26 mouse cellular contexts compared by ENCODE assay signal in genomic region chr4:120212080-120212479, GRCm38 (mm10). TPM values are rescaled to one million over a fixed set of nuclear protein-coding genes. Genes with fewer than 3 reads are reported as not detected.
DNase-seq lines count a peak whose midpoint lies in the region; ATAC-seq and TF ChIP-seq lines count a peak whose summit lies in the region.
"Had no signal": no experiment of that assay in that cellular context is flagged by ENCODE, and none has a peak within 500 bp of the region (broad histone marks: within the 10 kb centered on the region; RNA-seq: fewer than 3 reads in every experiment).

No protein-coding gene starts in this region.

- no peak overlapping the region for H3K4me2 ChIP-seq in lung, embryonic 16.5 days (ENCODE audit: low read depth, low read length)
- no peak overlapping the region for H3K4me2 ChIP-seq in embryonic facial prominence, embryonic 11.5 days (ENCODE audit: low read depth, low read length)
- no peak overlapping the region for H3K4me2 ChIP-seq in stomach, postnatal 0 days (replicated peaks; ENCODE audit: low read depth)
- H3K4me2 ChIP-seq in hindbrain, embryonic 11.5 days (replicated peaks; ENCODE audit: low read depth, low read length): no peak overlapping the region
- H3K4me2 ChIP-seq: heart, embryonic 13.5 days; hindbrain, embryonic 14.5 days; liver, embryonic 11.5 days; midbrain, embryonic 13.5 days had no signal

- no peak overlapping the region for H3K27ac ChIP-seq in lung, embryonic 16.5 days (ENCODE audit: low read length)
- H3K27ac ChIP-seq in embryonic facial prominence, embryonic 11.5 days (replicated peaks; ENCODE audit: low read depth, low read length): no peak overlapping the region
- H3K27ac ChIP-seq in limb, embryonic 10.5 days: peak overlapping the region; percentile 57
- H3K27ac ChIP-seq in stomach, postnatal 0 days (replicated peaks): peak overlapping the region; percentile 58
- H3K27ac ChIP-seq in hindbrain, embryonic 11.5 days (ENCODE audit: low read depth, low read length): no peak overlapping the region
- H3K27ac ChIP-seq: gastrocnemius, adult 2 months; heart, embryonic 13.5 days; hindbrain, embryonic 14.5 days; midbrain, embryonic 13.5 days had no signal

- WGBS in lung, embryonic 16.5 days: 60% methylated on average over 6 of the region's 6 CpGs
- 27% methylated on average over 6 of the region's 6 CpGs for WGBS in embryonic facial prominence, embryonic 11.5 days
- 42% methylated on average over 6 of the region's 6 CpGs for WGBS in limb, embryonic 10.5 days
- WGBS in stomach, postnatal 0 days: 43% methylated on average over 6 of the region's 6 CpGs
- WGBS in hindbrain, embryonic 11.5 days: 61% methylated on average over 6 of the region's 6 CpGs

- 0 out of 2 replicates have a peak, but pooled peaks have one; percentile 42 for ATAC-seq in lung, embryonic 16.5 days (ENCODE audit: low read depth)
- ATAC-seq in embryonic facial prominence, embryonic 11.5 days (replicated peaks; ENCODE audit: insufficient number of reproducible peaks, low FRiP score, low TSS enrichment, low read depth): no peak
- ATAC-seq in stomach, postnatal 0 days (ENCODE audit: low FRiP score, low TSS enrichment): peak; percentile 65; the same call in 1 of the 2 replicates
- no peak for ATAC-seq in hindbrain, embryonic 11.5 days (ENCODE audit: low FRiP score)
- ATAC-seq: midbrain, embryonic 13.5 days had no signal

- no peak for TF ChIP-seq EP300 in stomach, postnatal 0 days (optimal IDR thresholded peaks at IDR 0.05)

- H3K4me1 ChIP-seq in lung, embryonic 16.5 days (replicated peaks; ENCODE audit: control insufficient read depth, insufficient read depth, low read length): no peaks in the 10 kb centered on the region
- H3K4me1 ChIP-seq in embryonic facial prominence, embryonic 11.5 days (ENCODE audit: control insufficient read depth, insufficient read depth, low read length): no peaks in the 10 kb centered on the region; the same call in 1 of the 2 replicates
- H3K4me1 ChIP-seq in limb, embryonic 10.5 days: peaks cover 20% of the 10 kb centered on the region
- no peaks in the 10 kb centered on the region for H3K4me1 ChIP-seq in stomach, postnatal 0 days (replicated peaks; ENCODE audit: control insufficient read depth, insufficient read depth)
- H3K4me1 ChIP-seq in hindbrain, embryonic 11.5 days (replicated peaks; ENCODE audit: control insufficient read depth, insufficient read depth, low read length): no peaks in the 10 kb centered on the region
- H3K4me1 ChIP-seq: heart, embryonic 13.5 days had no signal

- no peak for TF ChIP-seq CTCF in stomach, postnatal 0 days (IDR thresholded peaks at IDR 0.05; ENCODE audit: low read depth)

- no peak overlapping the region for H3K9ac ChIP-seq in lung, embryonic 16.5 days (ENCODE audit: low read length)
- no peak overlapping the region for H3K9ac ChIP-seq in embryonic facial prominence, embryonic 11.5 days (replicated peaks; ENCODE audit: low read length)
- H3K9ac ChIP-seq in stomach, postnatal 0 days (ENCODE audit: low read length): no peak overlapping the region
- no peak overlapping the region for H3K9ac ChIP-seq in hindbrain, embryonic 11.5 days (ENCODE audit: low read depth, low read length)
- H3K9ac ChIP-seq: heart, embryonic 13.5 days; hindbrain, embryonic 14.5 days; midbrain, embryonic 13.5 days had no signal

- no peaks in the 10 kb centered on the region for H3K36me3 ChIP-seq in lung, embryonic 16.5 days (ENCODE audit: control insufficient read depth, insufficient read depth, low read length)
- H3K36me3 ChIP-seq in embryonic facial prominence, embryonic 11.5 days (replicated peaks; ENCODE audit: control insufficient read depth, insufficient read depth, low read depth, low read length): no peaks in the 10 kb centered on the region
- no peaks in the 10 kb centered on the region for H3K36me3 ChIP-seq in limb, embryonic 10.5 days
- H3K36me3 ChIP-seq in stomach, postnatal 0 days (ENCODE audit: control insufficient read depth, insufficient read depth, low read length): no peaks in the 10 kb centered on the region
- H3K36me3 ChIP-seq in hindbrain, embryonic 11.5 days (ENCODE audit: control insufficient read depth, insufficient read depth, low read length): no peaks in the 10 kb centered on the region
- H3K36me3 ChIP-seq: G1E; heart, embryonic 13.5 days; midbrain, embryonic 13.5 days had no signal

- H3K4me3 ChIP-seq in lung, embryonic 16.5 days (ENCODE audit: low read length): no peak overlapping the region
- no peak overlapping the region for H3K4me3 ChIP-seq in embryonic facial prominence, embryonic 11.5 days (ENCODE audit: low read depth, low read length)
- no peak overlapping the region for H3K4me3 ChIP-seq in limb, embryonic 10.5 days
- H3K4me3 ChIP-seq in stomach, postnatal 0 days (ENCODE audit: low read depth, low read length): no peak overlapping the region
- no peak overlapping the region for H3K4me3 ChIP-seq in hindbrain, embryonic 11.5 days (ENCODE audit: low read depth, low read length)
- H3K4me3 ChIP-seq: gastrocnemius, adult 2 months; heart, embryonic 13.5 days; midbrain, embryonic 13.5 days had no signal

- no peaks in the 10 kb centered on the region for H3K27me3 ChIP-seq in lung, embryonic 16.5 days (ENCODE audit: control insufficient read depth, insufficient read depth, low read depth, low read length)
- no peaks in the 10 kb centered on the region for H3K27me3 ChIP-seq in embryonic facial prominence, embryonic 11.5 days (ENCODE audit: control insufficient read depth, insufficient read depth, low read length)
- H3K27me3 ChIP-seq in limb, embryonic 10.5 days (ENCODE audit: low read depth, poor library complexity, severe bottlenecking): no peaks in the 10 kb centered on the region
- no peaks in the 10 kb centered on the region for H3K27me3 ChIP-seq in stomach, postnatal 0 days (ENCODE audit: control insufficient read depth, insufficient read depth, low read length)
- H3K27me3 ChIP-seq in hindbrain, embryonic 11.5 days (ENCODE audit: control insufficient read depth, insufficient read depth, low read length): no peaks in the 10 kb centered on the region

- DNase-seq in lung, postnatal 14 days: no peak
- DNase-seq in embryonic facial prominence, embryonic 11.5 days (ENCODE audit: low spot score): peak; percentile 12
- no peak for DNase-seq in limb, embryonic 10.5 days (ENCODE audit: low spot score)
- no peak for DNase-seq in stomach, postnatal 0 days (ENCODE audit: low spot score)
- DNase-seq in layer of hippocampus, postnatal 36 days: no peak
- DNase-seq in hindbrain, embryonic 11.5 days (ENCODE audit: low spot score): no peak
- no peak for DNase-seq in neural tube, embryonic 10.5 days (ENCODE audit: extremely low spot score, low spot score)
- DNase-seq: adrenal gland, postnatal 25 days; cerebellum, adult 11 months; cerebellum, postnatal 10 days; gastrocnemius, adult 2 months; kidney, adult 11 months; kidney, postnatal 10 days; lung, adult 18-20 months; thymus, postnatal 36 days had no signal

- no peaks in the 10 kb centered on the region for H3K9me3 ChIP-seq in lung, embryonic 16.5 days (ENCODE audit: control insufficient read depth, low read length)
- H3K9me3 ChIP-seq in embryonic facial prominence, embryonic 11.5 days (replicated peaks; ENCODE audit: control insufficient read depth, low read length): no peaks in the 10 kb centered on the region
- no peaks in the 10 kb centered on the region for H3K9me3 ChIP-seq in limb, embryonic 10.5 days (replicated peaks)
- no peaks in the 10 kb centered on the region for H3K9me3 ChIP-seq in stomach, postnatal 0 days (ENCODE audit: control insufficient read depth, low read length)
- no peaks in the 10 kb centered on the region for H3K9me3 ChIP-seq in hindbrain, embryonic 11.5 days (ENCODE audit: control insufficient read depth, low read length)
- H3K9me3 ChIP-seq: heart, embryonic 13.5 days; midbrain, embryonic 13.5 days had no signal

RNA-seq across cellular contexts. Expression of gene Edn2, which starts 51.1 kb away (rescaled TPM):
- 0.74 and 0.85 TPM in 2 replicates for polyA plus RNA-seq in lung, embryonic 16.5 days (2015; fragmentation: Nextera tagmentation; extraction: Ambion mirVana)
- polyA plus RNA-seq in embryonic facial prominence, embryonic 11.5 days (2014; fragmentation: Nextera tagmentation; extraction: Ambion mirVana): 0.14 and 0.20 TPM in 2 replicates
- polyA plus RNA-seq in limb, embryonic 10.5 days (2016; fragmentation: Nextera tagmentation; extraction: Ambion mirVana): not detected in 2 replicates
- 1.9 and 2.2 TPM in 2 replicates for polyA plus RNA-seq in stomach, postnatal 0 days (2015; fragmentation: Nextera tagmentation; extraction: Ambion mirVana)
- not detected for total RNA-seq in layer of hippocampus, postnatal 36 days (2021)
- not detected in 2 replicates for polyA plus RNA-seq in hindbrain, embryonic 11.5 days (2014; fragmentation: Nextera tagmentation; extraction: Ambion mirVana)
- total RNA-seq: adrenal gland, postnatal 25 days; G1E; gastrocnemius, adult 2 months; granulocyte monocyte progenitor cell, adult 5-6 weeks; heart, postnatal 25 days; layer of hippocampus, adult 18-20 months; left cerebral cortex, postnatal 25 days; megakaryocyte progenitor cell, adult 5-6 weeks had no signal
- polyA plus RNA-seq: G1E; hindbrain, embryonic 14.5 days; midbrain, embryonic 13.5 days had no signal

Comparison
In these comparisons a context has a peak if more than half of its experiments do, and no peak if none do; other contexts are left out.
1. ATAC-seq: peak in lung, embryonic 16.5 days (single experiment) and stomach, postnatal 0 days (single experiment); none in embryonic facial prominence, embryonic 11.5 days (single experiment) and hindbrain, embryonic 11.5 days (single experiment).
2. H3K27ac ChIP-seq: peak in limb, embryonic 10.5 days (single experiment) and stomach, postnatal 0 days (single experiment); none in lung, embryonic 16.5 days (single experiment), embryonic facial prominence, embryonic 11.5 days (single experiment) and hindbrain, embryonic 11.5 days (single experiment).